Mouse (Mus musculus) gastrocnemius, postnatal 36 days (tissue): ENCODE measurements around the gene Brat1. TPM values are rescaled to one million over a fixed set of nuclear protein-coding genes. Genes with fewer than 3 reads are reported as not detected.
A peak's percentile ranks its signal among the peaks of the same experiment; 100 is the strongest.
"Not testable (repeated sequence)": the region's sequence is repeated elsewhere in the genome, so short reads cannot be mapped to it uniquely, and the experiment has no call there.

Experiments used
- DNase-seq, 2 experiments: peaks; one replicate each; pipeline ENCODE4 v3.0.0; 2022
- intact Hi-C: fragments of 180-260 bp; cut with DNase I; formaldehyde crosslinking; loops from one replicate; pipeline ENCODE4 v1.15.1; 2025
- long read RNA-seq, 2 experiments: library from polyadenylated mRNA; stranded (forward); transcript quantifications; one replicate each; pipeline ENCODE4 v2.0.0; 2021
- total RNA-seq, 2 experiments: library from RNA; stranded (reverse); gene quantifications; 2 replicates each; pipeline ENCODE4 v1.2.3; 2021

Gene Brat1
- 1 to 10 TPM; 4.6 to 5.1 TPM for total RNA-seq
- long read RNA-seq, experiment 1, partial matches to known transcripts, result 1 of 4 reads
- long read RNA-seq, experiment 1, other reads (novel, unspliced or antisense), result 1 of 4 reads
- long read RNA-seq, experiment 2, partial matches to known transcripts, result 3 of 5 reads
- long read RNA-seq, experiment 2, other reads (novel, unspliced or antisense), result 2 of 5 reads

DNA sequence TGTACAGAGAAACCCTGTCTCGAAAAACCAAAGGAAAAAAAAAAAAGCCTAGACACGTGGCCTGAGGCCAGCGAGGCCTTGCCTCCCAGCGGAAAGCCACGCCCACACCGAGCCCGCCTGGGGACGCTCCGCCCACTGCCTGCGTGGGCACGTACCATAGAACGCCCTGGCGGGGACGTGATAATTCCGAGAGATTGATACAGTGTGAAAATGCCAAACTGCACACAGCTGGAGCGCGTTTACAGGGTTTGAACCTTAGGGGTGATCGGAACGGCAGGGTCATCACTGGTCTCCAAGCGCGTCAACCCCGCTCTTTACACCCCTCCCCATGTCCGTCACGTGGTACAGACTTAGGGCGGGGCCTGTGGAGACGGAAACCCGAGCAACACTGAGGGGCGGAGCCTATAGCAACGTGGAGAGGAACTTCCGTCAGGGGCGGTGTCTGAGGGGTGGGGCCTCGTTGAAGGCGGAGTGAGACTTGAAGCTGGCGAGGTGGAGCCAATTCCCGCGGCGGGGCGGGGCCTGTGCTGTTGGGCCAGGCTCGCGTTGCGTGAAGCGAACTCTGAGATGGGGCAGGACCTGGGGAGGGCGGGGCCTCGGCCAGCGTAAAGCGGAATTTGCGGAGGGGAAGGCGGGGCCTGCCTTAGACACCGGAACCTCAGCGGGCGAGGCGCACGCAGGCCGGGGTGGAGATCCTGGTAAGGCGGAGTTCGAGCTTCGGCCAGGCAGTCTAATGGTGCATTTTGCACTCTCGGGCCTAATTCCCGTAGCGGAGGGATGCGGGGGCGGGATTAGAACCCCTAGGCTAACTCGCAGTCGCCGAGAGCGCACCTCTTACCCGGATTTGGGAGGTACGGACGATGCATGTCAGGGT lies at the start of gene Brat1:
TSS of gene Brat1 (plus strand) at position 634 of the 874 bp plus-strand sequence.
- peak; percentile 99 to 100 for DNase-seq
- intact Hi-C loops, result loop anchor here (10.0 kb wide), 1 partner anchor 380 kb away; the partner anchor contains the start of genes Mad1l1 and Nudt1

DNA sequence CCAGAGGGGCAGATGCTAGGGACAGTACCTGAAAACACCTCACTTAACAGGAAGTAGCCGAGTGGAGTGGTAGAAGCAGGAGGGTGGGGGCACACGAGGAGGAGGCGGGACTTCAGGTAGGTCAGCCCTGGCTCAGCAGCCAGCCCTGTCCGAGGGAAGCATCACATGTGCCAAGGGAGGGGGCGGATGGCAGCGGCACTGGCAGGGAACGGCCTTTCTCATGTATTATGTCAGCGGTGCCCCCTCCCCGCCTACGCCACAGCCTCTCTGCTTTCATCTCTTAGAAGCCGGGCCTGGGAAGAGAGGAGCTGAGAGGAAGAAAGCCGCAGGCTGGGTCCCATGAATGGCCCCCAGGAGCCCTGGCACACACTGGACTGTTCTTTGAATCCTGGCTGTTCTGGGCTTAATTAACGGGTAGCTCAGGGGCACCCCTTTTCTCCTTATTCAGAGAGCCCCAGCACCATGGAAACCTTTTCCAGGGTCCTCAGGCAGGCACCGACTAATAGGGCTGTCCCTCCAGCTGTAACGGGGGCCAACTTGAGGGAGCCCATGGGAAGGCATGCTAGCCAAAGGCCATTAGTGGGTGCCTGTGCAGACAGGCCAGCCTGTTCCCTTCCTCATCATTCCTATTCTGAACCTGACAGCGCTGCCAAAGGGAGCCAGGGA lies 45.1 kb upstream of the Brat1 start:
- intact Hi-C loops, result loop anchor here (5.0 kb wide), 1 partner anchor 117 kb away; no protein-coding TSS in a partner anchor

DNA sequence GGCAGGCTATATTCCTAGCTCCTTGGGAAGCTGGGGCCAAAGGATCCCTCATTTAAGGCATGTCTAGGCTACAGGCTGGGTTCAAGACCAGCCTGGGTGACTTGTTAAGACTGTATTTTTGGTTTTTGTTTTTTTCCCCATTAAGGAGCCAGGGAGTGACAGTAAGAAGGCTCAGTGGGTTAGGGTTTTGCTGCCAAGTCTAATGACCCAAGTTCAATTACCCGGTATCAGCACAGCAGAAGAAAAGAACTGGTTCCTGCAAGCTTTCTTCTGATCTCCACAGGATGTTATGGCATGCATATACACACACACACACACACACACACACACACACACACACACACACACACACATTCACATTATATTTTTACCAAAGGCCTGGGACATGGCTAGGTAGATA lies 44.4 kb upstream of the Brat1 start:
- intact Hi-C loops, result loop anchor here (5.0 kb wide), 1 partner anchor 118 kb away; no protein-coding TSS in a partner anchor
- DNase-seq, result no peak

More for the DNA sequence above, 45.1 kb upstream of the Brat1 start:
- DNase-seq, result no peak

DNA sequence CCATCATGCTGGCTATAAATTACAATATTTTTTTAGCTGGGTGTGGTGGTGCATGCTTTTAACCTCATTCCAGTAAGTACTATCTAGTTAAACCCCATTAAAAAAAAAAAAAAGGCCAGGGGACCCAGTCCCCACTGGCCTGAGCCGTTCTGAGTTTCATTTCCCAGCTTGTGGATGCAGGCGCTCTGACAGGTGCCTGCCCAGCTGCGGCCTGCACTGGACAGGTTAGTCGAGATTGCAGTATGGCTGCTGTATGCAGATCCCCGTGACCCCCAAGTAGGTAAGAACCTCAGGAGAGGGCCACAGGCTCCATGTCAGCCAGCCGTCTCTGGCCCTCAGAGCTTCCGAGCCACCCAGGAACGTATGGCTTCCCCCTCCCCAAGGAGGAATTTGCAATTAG lies 43.4 kb upstream of the Brat1 start:
- DNase-seq, result no peak
- intact Hi-C loops, result loop anchor here (5.0 kb wide), 1 partner anchor 119 kb away; no protein-coding TSS in a partner anchor

DNA sequence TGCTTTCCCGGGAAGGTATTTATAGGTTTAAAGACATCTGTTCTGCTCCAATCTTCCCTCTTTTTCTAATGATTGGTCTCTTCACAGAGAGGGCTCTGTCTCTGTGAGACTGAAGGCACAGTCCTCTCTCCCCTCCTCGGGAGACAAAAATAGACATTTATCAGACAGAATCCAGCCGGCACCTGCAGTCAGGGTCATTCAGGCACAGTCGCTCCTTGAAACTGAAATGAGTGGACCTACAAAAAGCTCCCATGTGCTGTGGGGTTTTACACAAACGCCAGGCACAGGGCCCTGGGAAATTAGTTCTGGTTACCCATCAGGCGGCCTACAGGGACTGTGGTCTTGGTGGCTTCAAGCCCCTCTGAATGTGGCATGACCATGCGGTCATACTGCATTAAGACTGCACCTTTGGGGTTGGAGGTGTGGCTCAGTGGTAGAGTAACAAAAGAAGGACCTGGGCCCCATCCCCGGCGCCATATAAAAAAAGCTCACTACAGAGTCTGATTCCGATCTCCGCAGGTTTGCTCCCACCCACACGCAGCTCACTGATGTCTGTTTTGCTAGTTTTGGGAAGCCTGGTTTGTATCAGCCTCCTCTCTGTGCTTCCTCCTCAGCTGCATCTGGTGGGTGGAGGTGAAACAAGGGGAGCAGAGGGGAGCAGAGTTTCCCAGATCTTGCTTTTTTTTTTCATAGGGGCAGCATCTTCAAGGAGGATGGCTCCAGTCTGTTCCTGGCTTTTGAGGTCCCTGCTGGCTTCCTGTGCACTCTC lies 42.8 kb upstream of the Brat1 start:
- intact Hi-C loops, result loop anchor here (5.0 kb wide), 1 partner anchor 120 kb away; no protein-coding TSS in a partner anchor
- DNase-seq, result no peak

DNA sequence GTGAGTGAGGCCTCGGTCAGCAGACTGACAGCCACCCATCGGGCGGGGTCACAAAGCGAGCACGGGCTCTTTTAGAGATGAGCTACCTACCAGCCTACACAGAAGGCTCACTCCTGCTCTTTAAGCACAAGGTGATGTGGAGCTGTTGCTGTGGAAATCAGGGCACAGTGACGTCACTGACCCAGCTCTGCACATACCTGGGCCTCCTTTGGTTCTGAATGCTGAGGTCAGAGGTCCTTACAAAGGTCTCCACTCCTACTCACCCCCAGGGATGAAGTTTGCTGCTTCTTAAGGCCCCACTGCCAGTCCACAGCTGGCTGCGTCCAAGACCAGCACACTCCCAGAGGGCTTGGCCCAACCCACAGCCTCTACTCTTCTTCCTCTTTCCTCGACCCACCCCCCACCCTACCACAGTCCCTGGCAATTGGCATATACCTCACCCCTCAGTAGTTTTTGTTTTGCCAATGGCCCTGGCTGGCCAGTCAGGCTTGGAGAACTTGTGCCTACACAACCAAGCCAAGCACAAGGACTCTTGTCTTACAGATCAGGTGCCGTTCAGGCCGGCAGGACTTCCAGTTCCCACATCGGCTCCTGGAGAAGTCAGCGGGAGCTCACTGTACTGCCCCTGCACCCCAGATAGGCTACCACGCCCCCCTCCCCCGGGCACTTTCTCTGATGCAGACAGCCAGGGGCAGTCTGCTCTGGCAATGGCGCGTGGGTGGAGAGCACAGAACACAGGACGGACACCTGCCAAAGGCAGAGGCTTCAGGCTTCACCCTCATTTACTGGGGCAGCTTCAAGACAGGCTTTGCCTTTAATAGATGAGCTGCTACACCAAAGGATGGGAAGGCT lies 41.8 kb upstream of the Brat1 start:
- intact Hi-C loops, result loop anchor here (5.0 kb wide), 1 partner anchor 121 kb away; no protein-coding TSS in a partner anchor
- DNase-seq, result no peak

DNA sequence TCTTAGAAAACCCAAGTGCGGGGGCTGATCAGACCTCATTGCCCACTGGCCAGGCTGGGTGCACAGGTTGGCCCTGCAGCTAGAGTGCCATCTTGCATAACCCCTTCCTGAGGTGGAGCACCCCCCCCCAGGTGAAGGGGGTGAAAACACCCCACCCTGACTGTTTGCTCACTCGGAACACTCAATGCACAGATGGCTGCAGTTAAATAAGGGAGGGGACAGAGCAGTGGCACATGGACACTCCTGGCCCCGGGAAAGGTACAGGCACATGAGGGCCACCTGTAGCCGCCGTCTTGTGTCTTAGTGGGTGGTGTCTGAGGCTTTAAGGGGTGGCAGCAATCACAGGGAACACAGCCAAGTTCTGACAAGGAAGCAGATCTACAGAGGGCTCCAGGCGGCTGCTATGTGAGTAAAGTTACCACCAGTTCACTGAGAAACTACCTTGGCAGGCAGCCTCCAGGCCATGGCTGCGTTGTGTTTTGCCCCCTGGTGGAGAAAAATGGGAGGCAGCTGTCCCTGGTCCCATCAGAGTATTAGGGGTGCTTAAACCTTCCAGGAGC lies 41.1 kb upstream of the Brat1 start:
- intact Hi-C loops, result loop anchor here (2.0 to 5.0 kb wide), 2 partner anchors 35 to 121 kb away; no protein-coding TSS in a partner anchor

DNA sequence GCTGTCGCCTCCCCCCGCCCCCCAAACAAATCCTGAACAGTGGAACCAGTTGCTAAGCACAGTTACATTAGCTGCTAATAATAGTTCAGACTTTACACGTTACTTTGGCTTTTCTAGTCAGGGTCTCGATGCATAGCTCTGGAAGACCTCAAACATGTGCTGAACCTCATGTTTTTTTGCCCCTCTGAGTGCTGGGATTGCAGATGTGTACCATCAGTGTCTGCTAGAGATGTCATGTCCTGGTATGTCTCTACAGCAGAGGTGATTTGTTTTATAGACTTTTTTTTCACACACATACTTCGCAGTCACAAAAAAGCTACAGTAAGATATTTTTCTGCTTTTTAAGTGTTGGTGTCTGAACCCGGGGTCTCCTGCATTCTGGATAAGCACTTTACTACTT lies 32.7 kb upstream of the Brat1 start:
- intact Hi-C loops, result no loop called here
- DNase-seq, result no peak

More for the DNA sequence above, 41.1 kb upstream of the Brat1 start:
- DNase-seq, result peak; percentile 38 to 55

DNA sequence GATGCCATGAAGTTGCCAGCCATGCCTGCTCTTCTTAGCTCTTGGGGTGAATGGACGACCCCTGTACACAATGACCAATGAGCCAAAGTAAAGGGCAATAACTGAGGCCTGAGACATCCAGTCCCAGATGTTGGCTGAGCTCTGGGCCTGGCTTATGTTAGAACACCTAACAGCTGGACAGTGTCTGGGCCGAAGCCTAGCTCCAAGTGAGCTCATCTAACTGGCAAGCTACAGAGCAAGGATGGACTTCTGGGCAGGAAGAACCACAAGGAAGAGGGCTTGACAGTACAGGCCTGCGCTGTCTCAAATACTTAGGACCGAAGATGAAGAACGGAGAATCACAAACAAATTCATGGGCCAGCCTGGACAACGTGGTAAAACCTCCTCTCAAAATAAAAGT lies 32.2 kb upstream of the Brat1 start:
- intact Hi-C loops, DNase-seq: not testable (repeated sequence)

DNA sequence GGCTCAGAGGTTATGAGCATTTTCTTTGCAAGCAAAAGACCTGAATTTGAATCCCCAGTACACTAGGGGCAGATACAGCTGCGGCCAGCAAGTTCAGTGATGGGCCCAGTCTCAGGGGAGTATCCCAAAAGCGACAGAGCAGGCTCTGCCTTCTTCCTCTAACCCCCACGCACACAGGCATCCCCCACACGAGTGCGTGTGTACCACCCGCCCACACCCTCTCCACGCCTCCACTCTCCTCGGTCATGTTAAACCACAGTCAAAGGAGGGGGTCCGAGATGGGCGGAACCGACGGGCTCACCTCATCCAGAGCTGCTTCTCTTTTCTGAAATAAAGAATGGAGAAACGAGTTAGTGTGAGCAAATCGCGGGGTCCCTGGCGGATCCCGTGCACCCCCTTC lies 30.8 kb upstream of the Brat1 start:
- no peak for DNase-seq
- intact Hi-C loops, result no loop called here

DNA sequence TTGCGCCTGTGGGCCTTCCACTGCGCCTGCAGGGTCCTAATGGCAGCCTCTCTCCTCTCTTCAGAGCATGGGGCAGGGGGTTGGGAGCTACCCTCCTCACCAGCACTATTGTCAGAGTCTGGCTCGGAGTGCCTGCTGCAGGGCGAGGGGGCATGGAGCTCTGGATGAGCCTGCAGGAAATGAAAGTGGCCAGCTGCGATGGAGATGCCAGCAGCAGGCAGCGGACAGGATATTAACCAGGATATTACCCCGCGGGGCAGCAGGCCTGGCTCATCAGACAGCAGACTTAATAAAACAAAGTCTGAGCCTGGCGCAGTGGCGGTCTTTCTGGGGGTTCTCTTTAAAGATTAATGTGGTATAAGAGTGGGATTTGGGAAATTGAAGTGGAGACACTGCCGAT lies 29.7 kb upstream of the Brat1 start:
- intact Hi-C loops, result no loop called here
- no peak for DNase-seq

DNA sequence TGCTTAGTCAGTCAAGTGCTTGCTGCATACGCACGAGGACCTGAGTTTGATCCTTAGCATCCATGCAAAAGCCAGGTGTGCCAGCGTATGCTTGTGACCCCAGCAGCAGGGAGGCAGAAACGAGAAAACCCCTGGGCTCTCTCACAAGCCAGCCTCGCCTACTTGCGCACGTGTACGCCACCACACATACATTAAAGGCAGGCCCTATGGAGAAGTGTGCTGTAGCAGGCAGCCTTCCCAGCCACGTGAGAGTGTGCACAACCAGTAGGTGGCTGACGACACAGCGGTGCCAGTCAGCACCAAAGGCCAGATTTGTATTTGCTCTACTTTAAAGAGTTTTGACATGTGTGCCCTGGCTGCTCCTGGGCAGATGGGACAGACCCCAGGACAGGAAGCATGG lies 29.2 kb upstream of the Brat1 start:
- intact Hi-C loops, result no loop called here
- DNase-seq, result no peak

DNA sequence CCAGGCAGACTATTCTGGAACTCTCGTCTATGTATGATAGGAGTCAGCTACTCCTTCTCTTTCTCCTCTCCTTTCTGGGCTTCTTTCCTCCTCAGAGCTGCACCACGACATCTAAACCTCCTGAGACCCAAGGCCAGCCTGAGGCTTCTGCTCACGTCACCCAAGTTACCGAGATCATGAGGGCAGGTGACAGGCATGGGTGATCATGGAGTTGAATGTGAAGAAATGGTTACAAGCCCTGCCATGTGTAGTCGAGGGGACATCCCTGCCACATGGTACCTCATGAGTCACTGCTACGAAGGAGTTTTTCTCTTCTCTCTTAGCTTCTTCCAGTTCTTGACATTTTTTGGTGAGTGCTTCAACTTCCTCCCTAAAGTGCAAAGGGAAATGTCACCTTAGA lies 27.7 kb upstream of the Brat1 start:
- no peak for DNase-seq
- intact Hi-C loops, result no loop called here

DNA sequence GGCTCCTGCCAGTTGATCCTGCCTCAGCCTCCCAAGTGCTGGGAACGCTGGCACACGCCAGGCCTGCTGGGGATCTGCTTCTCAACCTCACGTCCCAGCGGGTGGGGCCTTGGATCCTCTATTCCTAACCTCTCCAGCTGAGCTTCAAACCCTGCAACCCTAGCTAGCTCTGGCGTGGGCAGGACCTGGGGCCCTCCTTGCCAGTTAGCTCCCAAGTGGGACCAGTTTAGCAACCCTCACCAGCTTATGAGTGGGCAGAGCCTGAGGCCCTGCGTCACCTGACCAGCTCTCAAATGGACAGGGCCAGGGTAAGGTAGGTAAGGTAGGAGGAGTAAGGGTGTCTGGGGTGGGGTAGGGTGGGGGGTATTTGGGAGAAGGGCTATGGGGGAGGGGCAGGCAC lies 24.8 kb upstream of the Brat1 start:
- DNase-seq, result no peak
- intact Hi-C loops, result loop anchor here (5.0 kb wide), 1 partner anchor 53 kb away; no protein-coding TSS in a partner anchor

DNA sequence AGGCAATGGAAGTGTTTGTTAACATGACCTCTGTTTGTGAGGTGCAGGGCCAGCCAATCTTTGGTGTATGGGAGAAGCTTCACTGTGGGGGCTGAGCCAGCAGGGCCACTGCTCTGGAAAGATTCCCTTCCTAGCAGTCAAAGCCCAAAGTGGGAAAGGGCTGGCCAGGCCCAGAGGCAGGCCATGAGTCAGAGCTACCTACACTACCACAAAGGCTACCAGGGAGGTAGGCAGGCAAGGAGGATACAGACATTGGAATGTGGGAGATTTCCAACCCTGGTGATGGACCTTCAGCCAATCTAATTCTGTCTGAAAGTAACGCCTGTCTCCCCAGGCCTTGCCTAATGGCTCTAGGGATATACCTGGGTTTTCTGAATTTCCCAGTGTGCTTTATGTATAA lies 23.9 kb upstream of the Brat1 start:
- intact Hi-C loops, result loop anchor here (5.0 kb wide), 1 partner anchor 54 kb away; no protein-coding TSS in a partner anchor
- DNase-seq, result no peak

DNA sequence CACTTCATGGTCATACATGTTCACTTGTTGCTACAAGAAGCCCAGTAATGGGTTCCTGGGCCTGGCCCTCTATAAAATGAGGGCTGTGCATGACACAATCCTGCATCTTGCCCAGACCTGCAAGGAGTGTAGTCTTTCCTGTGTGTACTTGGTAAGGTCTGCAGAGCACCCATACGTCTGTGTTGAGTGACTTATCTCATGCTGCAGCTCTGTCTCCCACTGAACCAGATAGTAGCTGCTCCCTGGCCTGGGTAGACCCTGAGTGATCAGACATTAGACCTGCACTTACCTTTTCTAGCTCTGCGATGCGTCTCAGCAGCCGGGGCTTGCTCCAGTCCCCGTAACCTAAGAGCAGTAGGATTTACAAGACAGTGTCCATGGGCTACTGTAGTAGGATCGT lies 22.7 kb upstream of the Brat1 start:
- no peak for DNase-seq
- intact Hi-C loops, result loop anchor here (5.0 kb wide), 1 partner anchor 55 kb away; no protein-coding TSS in a partner anchor

DNA sequence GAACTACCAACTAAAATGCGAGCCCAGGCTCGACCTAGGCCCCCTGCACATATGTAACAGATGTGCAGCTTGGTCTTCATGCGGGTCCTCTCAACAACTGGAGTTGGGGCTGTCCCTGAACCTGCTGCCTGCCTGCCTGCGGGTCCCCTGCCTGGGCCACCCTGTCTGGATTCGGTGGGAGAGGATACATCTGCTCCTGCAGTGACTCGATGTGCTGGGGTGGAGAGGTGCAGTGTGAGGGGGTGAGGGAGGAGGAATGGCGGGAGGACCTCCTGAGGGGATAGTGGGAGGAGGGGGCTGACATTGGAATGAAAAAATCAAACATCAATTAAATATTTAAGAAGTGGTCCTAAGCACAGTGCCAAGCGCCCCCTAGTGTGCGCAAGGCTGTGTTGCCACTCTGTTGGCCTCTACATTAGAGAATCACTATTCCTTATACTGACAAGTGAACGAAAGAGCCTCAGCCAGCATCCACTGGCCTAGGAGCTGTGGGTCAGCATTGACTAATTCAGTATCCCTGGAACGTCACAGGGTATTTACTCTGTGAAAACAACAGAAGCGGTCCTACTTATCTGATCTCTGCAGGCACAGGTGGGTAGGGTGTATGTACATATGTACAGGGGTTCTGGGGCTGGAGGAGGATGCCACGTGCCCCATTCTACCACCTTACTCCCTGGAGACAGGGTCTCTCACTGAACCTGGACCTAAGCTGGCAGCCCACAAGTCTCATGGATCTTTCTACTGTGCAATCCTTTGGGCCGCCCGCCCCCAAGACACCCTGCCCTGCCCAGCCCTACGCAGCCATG lies 20.3 kb upstream of the Brat1 start:
- no peak for DNase-seq
- intact Hi-C loops, result loop anchor here (5.0 kb wide), 1 partner anchor 57 kb away; no protein-coding TSS in a partner anchor

DNA sequence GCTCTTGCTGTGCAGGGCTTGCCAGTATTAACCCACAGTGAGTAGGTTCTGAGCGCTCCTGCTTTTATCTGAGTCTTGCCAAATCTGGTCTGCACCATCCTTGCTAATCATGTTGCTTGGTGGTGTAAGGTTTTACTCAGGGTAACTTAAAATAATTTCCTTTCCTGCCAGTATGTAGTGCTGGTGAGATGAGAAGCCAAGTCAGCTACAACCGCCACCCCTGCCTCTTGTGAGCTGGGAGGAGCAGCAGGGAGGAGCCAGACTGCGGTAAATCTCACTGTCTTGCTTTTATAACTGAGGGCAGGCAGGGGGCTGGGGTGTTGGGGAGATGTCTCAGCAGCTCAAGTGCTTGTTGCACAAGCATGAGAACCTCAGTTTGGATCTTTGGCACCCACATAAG lies 16.4 kb upstream of the Brat1 start:
- no peak for DNase-seq
- intact Hi-C loops, result no loop called here
